Mouse (Mus musculus): ENCODE data around the gene Nudt19. TPM values are rescaled to one million over a fixed set of nuclear protein-coding genes. Genes with fewer than 3 reads are reported as not detected.
"Not testable (repeated sequence)": the region's sequence is repeated elsewhere in the genome, so short reads cannot be mapped to it uniquely, and the experiment has no call there.

The Nudt19 gene
- polyA plus RNA-seq, 1 experiment from 2014 or later = 99.9 TPM

GRCm38 (mm10) chr7:35535750-35536512 lies 20.2 kb downstream of the Nudt19 start:
- H3K36me3 ChIP-seq = no peaks in the 10 kb centered on the region
- ATAC-seq (ENCODE audit: low FRiP score, low read depth) = no peak
- 86% methylated on average over 12 of the region's 12 CpGs for WGBS
- no peaks in the 10 kb centered on the region for H3K4me1 ChIP-seq (replicated peaks)
- H3K27ac ChIP-seq (replicated peaks) = no peak overlapping the region
- H3K9me3 ChIP-seq = no peaks in the 10 kb centered on the region
- H3K27me3 ChIP-seq = no peaks in the 10 kb centered on the region
- no peak overlapping the region for H3K4me2 ChIP-seq
- no peak overlapping the region for H3K4me3 ChIP-seq
- no peak overlapping the region for H3K9ac ChIP-seq

DNA sequence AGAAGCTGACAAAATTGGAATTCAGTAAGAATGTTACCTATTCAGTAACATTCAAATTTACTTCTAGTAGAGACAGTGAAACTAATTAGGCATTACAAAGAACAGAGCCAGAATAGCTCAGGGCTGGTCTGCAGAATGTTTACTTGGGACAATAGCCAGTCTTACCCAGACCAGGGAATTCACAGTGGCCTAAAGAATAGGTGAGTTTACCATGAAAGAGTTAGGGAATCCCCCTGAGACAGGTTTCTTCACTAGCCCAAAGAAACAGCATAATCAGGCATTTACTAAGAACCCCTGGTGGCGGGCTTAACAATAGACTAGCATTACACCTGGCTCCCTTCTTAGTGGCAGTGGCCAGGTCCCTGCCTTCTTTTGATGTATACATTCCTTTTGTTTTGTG lies 25.6 kb downstream of the Nudt19 start:
- ATAC-seq (ENCODE audit: low FRiP score, low read depth); H3K36me3 ChIP-seq; H3K9ac ChIP-seq; H3K4me2 ChIP-seq; H3K9me3 ChIP-seq; H3K27ac ChIP-seq (replicated peaks); H3K4me1 ChIP-seq (replicated peaks); H3K4me3 ChIP-seq; H3K27me3 ChIP-seq: not testable (repeated sequence)
- WGBS = 43% methylated on average over 1 of the region's 1 CpGs

- Histone ChIP-seq H3K27ac (replicated peaks) (no peak overlapping the region), H3K9me3 (no peaks in the 10 kb centered on the region), H3K9ac (no peak overlapping the region), H3K4me2 (no peak overlapping the region), H3K27me3 (no peaks in the 10 kb centered on the region), H3K36me3 (no peaks in the 10 kb centered on the region), H3K4me3 (no peak overlapping the region), H3K4me1 (replicated peaks) (no peaks in the 10 kb centered on the region)
- ATAC-seq (ENCODE audit: low FRiP score, low read depth) = no peak
- 75% methylated on average over 3 of the region's 3 CpGs for WGBS
These were observed 26.1 kb downstream of the Nudt19 start for GRCm38 (mm10) chr7:35530026-35530425.

DNA sequence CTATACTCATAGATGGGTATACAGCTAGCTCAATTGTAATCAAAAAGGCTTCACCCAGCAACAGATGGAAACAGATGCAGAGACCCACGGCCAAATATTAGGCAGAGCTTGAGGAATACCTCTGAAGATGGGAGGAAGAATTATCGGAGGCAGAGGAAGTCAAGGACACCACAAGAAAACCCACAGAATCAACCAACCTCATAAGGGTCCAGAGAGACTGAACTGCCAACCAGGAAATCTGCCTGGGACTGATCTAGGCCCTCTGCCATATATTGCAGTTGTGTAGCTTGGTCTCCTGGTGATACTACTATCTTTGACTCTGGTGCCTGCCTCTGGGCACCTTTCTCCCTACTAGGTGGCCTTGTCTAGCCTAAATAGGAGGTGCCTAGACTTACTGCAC lies 29.3 kb downstream of the Nudt19 start:
- no peaks in the 10 kb centered on the region for H3K36me3 ChIP-seq
- H3K27me3 ChIP-seq = no peaks in the 10 kb centered on the region
- H3K4me2 ChIP-seq = no peak overlapping the region
- H3K9me3 ChIP-seq = no peaks in the 10 kb centered on the region
- H3K4me1 ChIP-seq (replicated peaks) = no peaks in the 10 kb centered on the region
- WGBS = 89% methylated on average over 2 of the region's 2 CpGs
- H3K4me3 ChIP-seq = no peak overlapping the region
- no peak for ATAC-seq (ENCODE audit: low FRiP score, low read depth)
- no peak overlapping the region for H3K9ac ChIP-seq
- H3K27ac ChIP-seq (replicated peaks) = no peak overlapping the region

- WGBS = 34% methylated on average over 4 of the region's 4 CpGs
- no peak for ATAC-seq (ENCODE audit: low FRiP score, low read depth)
- Histone ChIP-seq H3K36me3 (no peaks in the 10 kb centered on the region), H3K9me3 (no peaks in the 10 kb centered on the region), H3K4me3 (no peak overlapping the region), H3K4me1 (replicated peaks) (no peaks in the 10 kb centered on the region), H3K9ac (no peak overlapping the region), H3K27me3 (no peaks in the 10 kb centered on the region), H3K4me2 (no peak overlapping the region), H3K27ac (replicated peaks) (no peak overlapping the region)
These were observed 54.1 kb downstream of the Nudt19 start for GRCm38 (mm10) chr7:35501995-35502394.

GRCm38 (mm10) chr7:35497516-35497915 lies 58.6 kb downstream of the Nudt19 start:
- WGBS = 94% methylated on average over 2 of the region's 2 CpGs
- H3K36me3 ChIP-seq = no peaks in the 10 kb centered on the region
- no peak overlapping the region for H3K9ac ChIP-seq
- H3K9me3 ChIP-seq = no peaks in the 10 kb centered on the region
- H3K27ac ChIP-seq (replicated peaks) = no peak overlapping the region
- no peak for ATAC-seq (ENCODE audit: low FRiP score, low read depth)
- H3K4me3 ChIP-seq = no peak overlapping the region
- no peak overlapping the region for H3K4me2 ChIP-seq
- H3K4me1 ChIP-seq (replicated peaks) = no peaks in the 10 kb centered on the region
- H3K27me3 ChIP-seq = no peaks in the 10 kb centered on the region

Other genes starting within 250 kb of the Nudt19 start
- gene Gpatch1, start 237.9 kb downstream of the Nudt19 start, polyA plus RNA-seq (2015; fragmentation: Nextera tagmentation; extraction: Ambion mirVana) = 17.9 and 20.0 TPM in 2 replicates
- gene Rhpn2, start 222.1 kb downstream of the Nudt19 start, polyA plus RNA-seq (2015; fragmentation: Nextera tagmentation; extraction: Ambion mirVana) = 2.8 and 3.7 TPM in 2 replicates
- 15.3 and 15.7 TPM in 2 replicates for gene Faap24, start 159.5 kb downstream of the Nudt19 start, polyA plus RNA-seq (2015; fragmentation: Nextera tagmentation; extraction: Ambion mirVana)
- 33.2 and 33.5 TPM in 2 replicates for gene Cep89, start 159.3 kb downstream of the Nudt19 start, polyA plus RNA-seq (2015; fragmentation: Nextera tagmentation; extraction: Ambion mirVana)
- 0.18 TPM in 1 of 2 replicates, not detected in the other for gene Slc7a9, start 107.5 kb downstream of the Nudt19 start, polyA plus RNA-seq (2015; fragmentation: Nextera tagmentation; extraction: Ambion mirVana)
- gene Tdrd12, start 18.6 kb downstream of the Nudt19 start, polyA plus RNA-seq (2015; fragmentation: Nextera tagmentation; extraction: Ambion mirVana) = 0.73 and 1.1 TPM in 2 replicates
- gene Rgs9bp, start 29.3 kb upstream of the Nudt19 start, polyA plus RNA-seq (2015; fragmentation: Nextera tagmentation; extraction: Ambion mirVana) = 0.03 and 0.14 TPM in 2 replicates
- gene Ankrd27, start 29.9 kb upstream of the Nudt19 start, polyA plus RNA-seq (2015; fragmentation: Nextera tagmentation; extraction: Ambion mirVana) = 19.0 and 20.2 TPM in 2 replicates
- 234 and 241 TPM in 2 replicates for gene Pdcd5, start 91.2 kb upstream of the Nudt19 start, polyA plus RNA-seq (2015; fragmentation: Nextera tagmentation; extraction: Ambion mirVana)
- 39.5 and 43.6 TPM in 2 replicates for gene Dpy19l3, start 198.2 kb upstream of the Nudt19 start, polyA plus RNA-seq (2015; fragmentation: Nextera tagmentation; extraction: Ambion mirVana)
- gene Zfp507, start 246.7 kb upstream of the Nudt19 start, polyA plus RNA-seq (2015; fragmentation: Nextera tagmentation; extraction: Ambion mirVana) = 12.8 and 15.1 TPM in 2 replicates